Mouse (Mus musculus) heart, postnatal 36 days (tissue): ENCODE measurements around the gene Rap1gap2. TPM values are rescaled to one million over a fixed set of nuclear protein-coding genes. Genes with fewer than 3 reads are reported as not detected.
A peak's percentile ranks its signal among the peaks of the same experiment; 100 is the strongest.

ENCODE experiments used
- DNase-seq, 2 experiments: peaks; one replicate each; pipeline ENCODE4 v3.0.0; 2021 to 2022
- intact Hi-C: fragments of 180-260 bp; cut with DNase I; formaldehyde crosslinking; loops from one replicate; pipeline ENCODE4 v1.15.1; 2025
- total RNA-seq, 2 experiments: library from RNA; stranded (reverse); gene quantifications; 2 replicates each; pipeline ENCODE4 v1.2.3; 2021

The Rap1gap2 gene
- total RNA-seq, 2 experiments from 2014 or later, result 74.1 to 86.6 TPM

- intact Hi-C loops, result no loop called here
- DNase-seq, result peak; percentile 29 to 32
Observed at GRCm38 (mm10) chr11:74385674-74386073, 225.0 kb downstream of the Rap1gap2 start.

DNA sequence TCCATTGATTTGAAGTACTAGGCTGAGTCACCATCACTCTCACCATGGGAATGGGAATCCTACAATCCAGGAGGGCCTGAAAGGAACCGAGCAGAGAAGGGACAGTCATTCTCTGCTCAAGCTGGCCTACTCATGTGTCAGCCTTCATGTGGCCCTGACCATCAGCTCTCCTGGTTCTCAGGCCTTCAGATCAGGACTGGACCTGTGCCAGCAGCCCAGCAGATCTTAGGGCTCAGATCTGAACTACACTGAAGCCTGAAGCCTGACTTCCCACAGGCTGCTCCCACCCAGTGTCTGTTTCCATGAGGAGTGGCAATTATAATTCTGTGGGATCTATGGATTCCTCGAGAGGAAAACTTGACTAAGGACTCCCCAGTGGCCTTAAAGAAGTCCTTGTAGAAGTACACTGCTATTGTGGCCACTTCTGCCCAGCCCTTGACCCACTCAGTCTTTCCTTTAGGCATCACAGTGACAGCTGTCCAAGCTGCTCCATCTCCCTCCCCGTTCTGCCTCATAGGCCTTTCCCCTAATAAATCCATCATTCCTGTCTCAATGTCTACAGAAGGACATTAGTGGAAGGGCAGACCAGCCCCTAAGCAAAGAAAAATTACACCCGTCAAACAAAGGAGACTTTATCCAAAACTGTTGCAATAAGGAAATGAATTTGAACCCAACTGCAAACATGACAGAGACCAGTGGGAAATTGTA, 231.4 kb downstream of the Rap1gap2 start:
- DNase-seq, result no peak
- intact Hi-C loops, result loop anchor here (10.0 kb wide), 1 partner anchor 1455 kb away; no protein-coding TSS in a partner anchor

- peak; percentile 31 to 36 for DNase-seq
- intact Hi-C loops, result loop anchor here (2.0 to 10.0 kb wide), 3 partner anchors 150 to 1452 kb away; no protein-coding TSS in a partner anchor
Observed at GRCm38 (mm10) chr11:74376847-74377246, 233.9 kb downstream of the Rap1gap2 start.

- DNase-seq, result peak; percentile 69 to 83
- intact Hi-C loops, result loop anchor here (5.0 to 10.0 kb wide), 4 partner anchors 1234 to 1447 kb away; partner anchors contain the start of gene Haspin
Observed at GRCm38 (mm10) chr11:74371393-74372100, 239.2 kb downstream of the Rap1gap2 start.

- intact Hi-C loops, result no loop called here
- no peak for DNase-seq
Observed at GRCm38 (mm10) chr11:74361769-74362168, 248.9 kb downstream of the Rap1gap2 start, which contains the start of gene Olfr412. Gene Olfr412 (plus strand): TSS chr11:74362069.

DNA sequence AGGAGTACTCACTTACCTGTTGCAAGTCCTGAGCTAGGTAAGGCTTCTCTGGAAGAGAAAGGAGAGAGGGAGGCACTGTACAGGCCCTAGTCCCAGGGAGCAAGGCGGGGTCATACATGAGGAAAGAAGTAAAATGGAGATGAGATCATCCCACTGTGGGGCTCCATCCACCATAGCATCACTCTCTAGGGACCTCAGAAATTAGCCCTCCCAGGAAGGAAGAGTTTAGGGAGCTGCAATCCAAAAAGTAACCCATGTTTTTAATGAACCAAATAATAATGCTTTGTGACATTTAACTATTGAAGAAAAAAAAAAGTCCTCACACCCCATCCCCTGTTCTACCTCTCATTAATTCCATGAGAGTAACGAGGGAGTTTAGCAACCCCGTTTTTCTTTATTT, 258.2 kb downstream of the Rap1gap2 start, which contains the start of gene Olfr411:
TSS of gene Olfr411 (minus strand) at position 101 of the 400 bp plus-strand sequence.
- intact Hi-C loops, result no loop called here
- DNase-seq, result no peak

DNA sequence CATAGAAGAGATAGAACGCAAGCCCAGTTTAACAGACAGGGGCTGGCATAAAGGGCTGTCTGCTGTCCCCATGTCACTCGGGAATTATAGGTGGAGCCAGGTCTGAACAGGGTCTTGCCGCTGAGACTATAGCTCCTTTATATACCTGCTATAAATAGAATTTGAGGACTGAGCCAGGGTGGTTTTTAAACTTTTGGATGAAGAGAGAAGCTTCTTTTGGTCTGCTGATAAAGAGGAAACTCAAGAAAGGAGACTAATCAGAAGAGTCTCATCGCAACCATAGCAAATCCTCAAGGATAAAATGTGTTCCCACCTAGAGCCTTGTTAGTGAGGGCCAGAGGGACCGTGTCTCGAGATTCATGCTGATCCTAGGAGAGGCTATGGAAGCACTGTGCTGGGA, 272.8 kb downstream of the Rap1gap2 start, which contains the start of gene Olfr410:
TSS of gene Olfr410 (minus strand) at position 101 of the 400 bp plus-strand sequence.
- no peak for DNase-seq
- intact Hi-C loops, result no loop called here

Other genes starting within 250 kb of the Rap1gap2 start
- not detected for gene Olfr412, start 248.8 kb downstream of the Rap1gap2 start, total RNA-seq
- under 1 TPM; 0.33 to 0.36 TPM for gene Ccdc92b, start 8.7 kb upstream of the Rap1gap2 start, total RNA-seq
- 100 to 1,000 TPM; 221 to 229 TPM for gene Cluh, start 38.6 kb upstream of the Rap1gap2 start, total RNA-seq
- gene Pafah1b1, start 113.8 kb upstream of the Rap1gap2 start, total RNA-seq, result 100 to 1,000 TPM; 201 to 204 TPM
- gene Mettl16, start 159.9 kb upstream of the Rap1gap2 start, total RNA-seq, result 10 to 100 TPM; 13.0 to 13.8 TPM
- gene Mnt, start 220.0 kb upstream of the Rap1gap2 start, total RNA-seq, result 10 to 100 TPM; 11.4 to 11.9 TPM